Comparison of ENCODE assay signal across 11 mouse cellular contexts in genomic region chr8:109958036-109958655, GRCm38 (mm10). TPM values are rescaled to one million over a fixed set of nuclear protein-coding genes. Genes with fewer than 3 reads are reported as not detected.
DNase-seq lines count a peak whose midpoint lies in the region; ATAC-seq lines count a peak whose summit lies in the region.
"Had no signal": no experiment of that assay in that cellular context is flagged by ENCODE, and none has a peak within 500 bp of the region (broad histone marks: within the 10 kb centered on the region; RNA-seq: fewer than 3 reads in every experiment).

No protein-coding gene starts in this region.

- H3K27me3 ChIP-seq in limb, embryonic 15.5 days, result peaks cover 36% of the 10 kb centered on the region

- no peak for ATAC-seq in limb, embryonic 15.5 days (ENCODE audit: insufficient number of reproducible peaks, low FRiP score, low TSS enrichment, low read depth)
- no peak for ATAC-seq in megakaryocyte-erythroid progenitor cell, adult 5-6 weeks (replicated peaks; ENCODE audit: low FRiP score, low TSS enrichment, poor library complexity, severe bottlenecking)

- peak overlapping the region; percentile 71 for H3K27ac ChIP-seq in limb, embryonic 15.5 days
- H3K27ac ChIP-seq: liver, embryonic 15.5 days; neural tube, embryonic 12.5 days had no signal

- H3K4me2 ChIP-seq in limb, embryonic 15.5 days, result 0 out of 2 replicates have a peak overlapping the region, but pooled peaks have one; percentile 12

- no peaks in the 10 kb centered on the region for H3K9me3 ChIP-seq in limb, embryonic 15.5 days
- H3K9me3 ChIP-seq: liver, embryonic 15.5 days; neural tube, embryonic 12.5 days had no signal

- no peak overlapping the region for H3K4me3 ChIP-seq in limb, embryonic 15.5 days
- H3K4me3 ChIP-seq: liver, embryonic 15.5 days; neural tube, embryonic 12.5 days had no signal

- WGBS in limb, embryonic 15.5 days, result 19% methylated on average over 12 of the region's 12 CpGs

- peak; percentile 43 for DNase-seq in adrenal gland, adult 2 months
- no peak for DNase-seq in adrenal gland, adult 8-10 months
- peak; percentile 28 for DNase-seq in kidney, adult 9 months
- DNase-seq in kidney, postnatal 10 days, result no peak
- DNase-seq in MN1 (ENCODE audit: low spot score), result peak; percentile 43
- no peak for DNase-seq in frontal cortex, adult 2 months (ENCODE audit: extremely low spot score in 1 of 2, low spot score in 1 of 2)

- peaks cover 34% of the 10 kb centered on the region for H3K4me1 ChIP-seq in limb, embryonic 15.5 days

- H3K36me3 ChIP-seq in limb, embryonic 15.5 days, result no peaks in the 10 kb centered on the region
- H3K36me3 ChIP-seq: liver, embryonic 15.5 days; neural tube, embryonic 12.5 days had no signal

- H3K9ac ChIP-seq in limb, embryonic 15.5 days, result no peak overlapping the region
- H3K9ac ChIP-seq: liver, embryonic 15.5 days; neural tube, embryonic 12.5 days had no signal

RNA-seq across cellular contexts. Expression of gene Marveld3, which starts 3.9 kb away (rescaled TPM):
- total RNA-seq in adrenal gland, adult 2 months (2021), result under 1 TPM in 1 of 2 experiments, not detected in 1; 0.28 TPM
- not detected in 2 replicates for polyA plus RNA-seq in adrenal gland, adult 2 months (2012; rRNA removed)
- under 1 TPM in 2 of 4 experiments, not detected in 2; 0.16 to 0.43 TPM for total RNA-seq in adrenal gland, adult 8-10 months (2022)
- 4.0 and 5.8 TPM in 2 replicates for polyA plus RNA-seq in limb, embryonic 15.5 days (2015; fragmentation: Nextera tagmentation; extraction: Ambion mirVana)
- polyA plus RNA-seq in frontal cortex, adult 2 months (2012; rRNA removed), result 0.16 and 0.38 TPM in 2 replicates
- total RNA-seq in megakaryocyte-erythroid progenitor cell, adult 5-6 weeks (2014; fragmentation: Nextera tagmentation), result not detected in 2 replicates
- total RNA-seq in megakaryocyte-erythroid progenitor cell, adult 5-6 weeks (2017), result not detected in 2 replicates
- total RNA-seq: granulocyte monocyte progenitor cell, adult 5-6 weeks had no signal

RNA-seq across cellular contexts. Expression of gene Tat, which starts 32.1 kb away (rescaled TPM):
- 1 to 10 TPM in 1 of 2 experiments, under 1 TPM in 1; 0.24 to 5.9 TPM for total RNA-seq in adrenal gland, adult 2 months (2021)
- polyA plus RNA-seq in adrenal gland, adult 2 months (2012; rRNA removed), result 0.56 TPM in 1 of 2 replicates, not detected in the other
- under 1 TPM; 0.10 to 0.58 (median 0.25) TPM for total RNA-seq in adrenal gland, adult 8-10 months (2022)
- polyA plus RNA-seq in limb, embryonic 15.5 days (2015; fragmentation: Nextera tagmentation; extraction: Ambion mirVana), result not detected in 2 replicates
- polyA plus RNA-seq in frontal cortex, adult 2 months (2012; rRNA removed), result 0.06 and 0.11 TPM in 2 replicates
- total RNA-seq in megakaryocyte-erythroid progenitor cell, adult 5-6 weeks (2014; fragmentation: Nextera tagmentation), result not detected in 2 replicates
- not detected in 2 replicates for total RNA-seq in megakaryocyte-erythroid progenitor cell, adult 5-6 weeks (2017)
- total RNA-seq: granulocyte monocyte progenitor cell, adult 5-6 weeks had no signal
- polyA plus RNA-seq: neural tube, embryonic 12.5 days had no signal

Comparison
In these comparisons a context has a peak if more than half of its experiments do, and no peak if none do; other contexts are left out.
1. DNase-seq: peak in adrenal gland, adult 2 months (single experiment), kidney, adult 9 months (single experiment) and MN1 (single experiment); none in adrenal gland, adult 8-10 months (single experiment), kidney, postnatal 10 days (single experiment) and frontal cortex, adult 2 months (0 of 2).